Mouse (Mus musculus): ENCODE measurements around the gene Casp4. TPM values are rescaled to one million over a fixed set of nuclear protein-coding genes. Genes with fewer than 3 reads are reported as not detected.

Gene Casp4
- polyA plus RNA-seq, 1 experiment from 2014 or later: 0.78 TPM

GRCm38 (mm10) chr9:5345291-5345898 lies 36.8 kb downstream of the Casp4 start, which contains the start of gene Casp12:
Casp12 (plus strand) TSS chr9:5345430.
- Histone ChIP-seq H3K9ac (ENCODE audit: low read depth, low read length) (no peak within 1 kb of the TSS), H3K27ac (ENCODE audit: low read depth, low read length) (no peak within 1 kb of the TSS), H3K4me3 (ENCODE audit: low read depth, low read length) (no peak within 1 kb of the TSS), H3K4me1 (replicated peaks; ENCODE audit: control insufficient read depth, insufficient read depth, low read length) (no peaks in the 10 kb centered on the region), H3K4me2 (no peak within 1 kb of the TSS), H3K36me3 (ENCODE audit: control insufficient read depth, insufficient read depth, low read length) (no peaks in the 10 kb centered on the region), H3K9me3 (ENCODE audit: control insufficient read depth, low read length) (no peaks in the 10 kb centered on the region), H3K27me3 (replicated peaks; ENCODE audit: control insufficient read depth, insufficient read depth, low read length) (no peaks in the 10 kb centered on the region)
- ATAC-seq (replicated peaks; ENCODE audit: low FRiP score) (no peak), DNase-seq (ENCODE audit: low spot score) (no peak)
- WGBS: 72% methylated on average over 4 of the region's 4 CpGs

- ATAC-seq (replicated peaks; ENCODE audit: low FRiP score): no peak
- 47% methylated on average over 4 of the region's 4 CpGs for WGBS
Measured at GRCm38 (mm10) chr9:5347381-5347780, 38.8 kb downstream of the Casp4 start.

GRCm38 (mm10) chr9:5353673-5354072 lies 45.0 kb downstream of the Casp4 start:
- H3K36me3 ChIP-seq (ENCODE audit: control insufficient read depth, insufficient read depth, low read length): no peaks in the 10 kb centered on the region
- WGBS: 67% methylated on average over 2 of the region's 2 CpGs
- ATAC-seq (replicated peaks; ENCODE audit: low FRiP score) (no peak), DNase-seq (ENCODE audit: low spot score) (no peak)
- no peaks in the 10 kb centered on the region for H3K27me3 ChIP-seq (replicated peaks; ENCODE audit: control insufficient read depth, insufficient read depth, low read length)
- H3K27ac ChIP-seq (ENCODE audit: low read depth, low read length): no peak overlapping the region
- no peak overlapping the region for H3K4me2 ChIP-seq
- no peak overlapping the region for H3K4me3 ChIP-seq (ENCODE audit: low read depth, low read length)
- no peaks in the 10 kb centered on the region for H3K9me3 ChIP-seq (ENCODE audit: control insufficient read depth, low read length)
- H3K9ac ChIP-seq (ENCODE audit: low read depth, low read length): no peak overlapping the region
- H3K4me1 ChIP-seq (replicated peaks; ENCODE audit: control insufficient read depth, insufficient read depth, low read length): no peaks in the 10 kb centered on the region

More at GRCm38 (mm10) chr9:5347381-5347780, 38.8 kb downstream of the Casp4 start:
- Histone ChIP-seq H3K9ac (ENCODE audit: low read depth, low read length) (no peak overlapping the region), H3K36me3 (ENCODE audit: control insufficient read depth, insufficient read depth, low read length) (no peaks in the 10 kb centered on the region), H3K4me1 (replicated peaks; ENCODE audit: control insufficient read depth, insufficient read depth, low read length) (no peaks in the 10 kb centered on the region), H3K4me3 (ENCODE audit: low read depth, low read length) (no peak overlapping the region), H3K27me3 (replicated peaks; ENCODE audit: control insufficient read depth, insufficient read depth, low read length) (no peaks in the 10 kb centered on the region), H3K9me3 (ENCODE audit: control insufficient read depth, low read length) (no peaks in the 10 kb centered on the region), H3K4me2 (no peak overlapping the region), H3K27ac (ENCODE audit: low read depth, low read length) (no peak overlapping the region)
- DNase-seq (ENCODE audit: low spot score): no peak

DNA sequence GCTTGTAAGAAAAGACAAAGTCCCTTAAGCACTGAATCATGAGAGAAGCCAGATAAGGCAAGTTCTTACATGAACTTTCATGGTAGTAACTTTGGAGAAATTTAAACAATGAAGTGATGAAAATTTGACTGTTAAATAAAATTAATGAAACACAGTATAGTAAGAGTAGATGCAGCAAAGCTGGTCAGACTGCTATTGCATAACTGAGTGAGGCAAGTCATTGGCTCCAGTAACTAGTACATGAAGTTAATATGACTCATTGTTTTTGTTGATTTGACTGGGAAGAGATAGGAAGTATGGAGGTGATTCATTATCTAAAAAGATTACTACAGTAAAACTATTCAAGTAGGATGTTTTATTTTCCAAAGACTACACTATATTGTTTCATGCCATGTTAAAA lies 48.2 kb downstream of the Casp4 start:
- Histone ChIP-seq H3K36me3 (ENCODE audit: control insufficient read depth, insufficient read depth, low read length) (no peaks in the 10 kb centered on the region), H3K9me3 (ENCODE audit: control insufficient read depth, low read length) (no peaks in the 10 kb centered on the region), H3K27ac (ENCODE audit: low read depth, low read length) (no peak overlapping the region), H3K4me1 (replicated peaks; ENCODE audit: control insufficient read depth, insufficient read depth, low read length) (no peaks in the 10 kb centered on the region), H3K4me3 (ENCODE audit: low read depth, low read length) (no peak overlapping the region), H3K9ac (ENCODE audit: low read depth, low read length) (no peak overlapping the region), H3K27me3 (replicated peaks; ENCODE audit: control insufficient read depth, insufficient read depth, low read length) (no peaks in the 10 kb centered on the region), H3K4me2 (no peak overlapping the region)
- ATAC-seq (replicated peaks; ENCODE audit: low FRiP score): no peak
- DNase-seq (ENCODE audit: low spot score): no peak

Other genes starting within 250 kb of the Casp4 start
- gene Casp1, start 10.3 kb upstream of the Casp4 start, polyA plus RNA-seq (2014; fragmentation: Nextera tagmentation; extraction: Ambion mirVana): 2.2 and 2.5 TPM in 2 replicates
- 0.06 and 0.11 TPM in 2 replicates for gene Casp12, start 36.6 kb downstream of the Casp4 start, polyA plus RNA-seq (2014; fragmentation: Nextera tagmentation; extraction: Ambion mirVana)